Mouse (Mus musculus) CD8-positive naive resting alpha-beta T cell, adult 57 days (primary cell): Measurements from ENCODE around the gene Pigg. TPM values are rescaled to one million over a fixed set of nuclear protein-coding genes. Genes with fewer than 3 reads are reported as not detected.

Experiments
- total RNA-seq: library from RNA; stranded (reverse); gene quantifications from one replicate; pipeline ENCODE4 v1.2.4, GENCODE M21; 2023

Gene Pigg
- total RNA-seq: 2.1 TPM

DNA sequence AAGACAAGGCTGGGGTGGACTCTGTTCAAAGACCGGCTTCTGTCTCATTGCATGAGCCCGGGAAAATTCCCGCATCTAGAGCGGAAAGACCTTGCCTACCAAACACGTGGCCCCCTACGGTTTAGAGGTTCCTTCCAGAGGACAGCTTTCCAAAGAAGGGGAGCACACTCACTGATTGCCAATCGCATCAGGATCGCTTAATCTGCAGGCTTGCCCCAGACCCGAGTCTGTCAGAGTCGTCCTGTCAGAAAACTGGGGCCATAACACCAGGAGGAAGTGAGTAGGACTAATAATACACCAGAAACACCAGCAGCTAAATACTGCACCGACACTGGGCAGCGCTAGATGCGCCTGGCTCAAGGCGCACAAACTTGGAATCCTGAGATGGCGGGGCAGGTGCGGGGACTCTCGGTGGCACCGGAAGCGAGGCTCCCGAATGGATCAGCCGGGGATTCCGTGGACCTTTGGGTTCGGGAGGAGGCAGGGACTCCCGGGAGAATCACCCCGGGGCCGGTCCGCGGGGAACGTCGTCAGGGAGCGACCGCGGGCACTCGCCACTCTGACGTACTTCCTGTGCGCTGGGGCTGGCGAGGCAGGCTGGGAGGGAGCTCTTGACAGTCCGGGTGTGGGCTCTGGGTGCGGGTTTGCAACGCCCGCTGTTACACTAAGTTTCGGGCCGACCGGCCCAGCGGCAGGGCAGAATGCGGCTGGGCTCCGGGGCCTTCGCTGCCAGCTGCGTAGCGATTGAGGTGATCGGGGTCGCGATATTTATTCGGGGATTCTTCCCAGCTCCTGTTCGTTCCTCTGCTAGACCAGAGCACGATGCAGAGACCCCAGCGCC, at the start of gene Pigg:
Gene Pigg, plus strand, starts transcription at position 386 of the 841 bp plus-strand sequence.

DNA sequence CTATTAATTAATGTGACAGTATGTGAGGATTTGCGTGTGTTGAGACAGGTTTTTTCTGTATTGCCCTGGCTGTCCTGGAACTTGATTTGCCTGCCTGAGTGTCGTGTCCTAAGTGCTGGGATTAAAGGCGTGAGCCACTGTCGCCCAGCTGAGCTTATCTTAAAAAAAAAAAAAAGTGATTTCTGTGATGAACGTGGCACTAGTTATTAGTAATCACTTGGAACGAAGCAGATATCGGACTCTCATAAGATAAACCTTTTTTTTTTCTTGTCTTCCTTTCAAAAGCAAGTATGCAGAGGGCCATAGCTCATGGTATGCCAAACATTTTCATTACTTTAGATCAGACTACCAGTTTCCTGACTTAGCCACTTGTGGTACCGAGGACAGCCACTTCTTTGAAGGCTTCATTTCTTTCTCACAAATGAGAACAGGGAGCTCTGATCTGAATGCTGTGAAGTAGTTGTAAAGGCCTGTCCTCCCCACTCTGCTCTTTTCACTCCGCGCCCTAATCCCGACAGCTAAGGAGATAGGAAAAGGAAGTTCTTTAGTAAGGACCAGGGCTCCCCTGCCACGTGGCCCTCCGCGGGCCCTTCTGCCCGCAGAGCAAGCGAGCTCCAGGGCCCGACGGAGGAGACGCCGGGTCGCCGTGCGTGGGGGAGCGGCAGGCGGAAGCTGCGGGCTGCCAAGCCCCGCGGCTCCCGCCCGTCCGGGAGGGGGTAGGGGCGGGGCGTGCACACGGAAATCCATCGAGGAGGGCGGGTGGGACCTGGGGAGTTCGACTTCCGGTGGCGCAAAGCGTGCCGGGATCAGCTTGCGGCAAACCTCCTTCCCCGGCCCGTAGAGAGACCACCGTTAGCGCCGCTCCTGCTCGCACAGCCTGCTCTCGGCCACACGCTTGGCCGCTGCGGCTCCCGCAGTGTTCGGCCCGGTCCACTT, 44.0 kb upstream of the Pigg start, which contains the start of gene Dr1:
Gene Dr1, plus strand, starts transcription at position 771 of the 936 bp plus-strand sequence.

DNA sequence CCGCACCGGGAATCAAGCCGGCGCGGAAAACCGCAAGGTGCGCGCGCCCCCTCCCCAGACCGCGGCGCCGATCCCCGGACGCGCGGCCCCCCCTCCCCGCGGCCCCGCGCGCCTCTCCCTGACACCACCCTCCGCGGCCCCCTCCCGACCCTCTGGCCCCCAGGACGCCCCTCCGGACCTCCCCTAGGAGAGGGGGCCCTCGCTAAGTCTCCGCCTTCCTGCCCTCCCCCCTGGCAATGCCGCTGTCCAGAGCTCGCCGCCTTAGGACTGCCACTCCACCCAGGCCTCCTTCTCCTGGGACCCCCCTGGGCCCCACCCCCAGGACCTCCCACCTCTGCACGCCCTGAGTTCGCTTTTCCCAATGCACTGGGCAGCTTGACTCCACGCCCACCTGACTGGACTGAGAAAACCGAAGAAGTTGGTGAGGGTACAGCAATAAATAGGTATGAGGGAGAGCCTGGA, 55.5 kb downstream of the Pigg start, which contains the start of gene Gm42517:
Gene Gm42517, minus strand, starts transcription at position 52 of the 462 bp plus-strand sequence.

DNA sequence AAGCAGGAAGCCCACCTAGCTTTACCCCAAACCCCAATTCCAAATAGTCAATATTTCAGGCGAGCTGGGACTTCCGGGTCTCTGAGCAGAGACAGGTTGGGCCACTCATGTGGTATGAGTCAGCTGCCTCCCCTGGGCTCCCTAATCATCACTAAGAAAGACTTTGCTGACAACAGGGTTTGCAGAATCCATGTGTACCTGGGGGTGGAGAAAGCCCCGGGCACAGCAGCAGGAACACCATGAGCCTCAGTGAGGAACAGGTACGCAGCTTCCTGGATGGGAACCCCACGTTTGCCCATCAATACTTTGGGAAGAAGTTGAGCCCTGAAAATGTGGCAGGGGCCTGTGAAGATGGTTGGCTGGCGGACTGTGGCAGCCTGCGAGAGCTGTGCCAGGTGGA, 75.8 kb downstream of the Pigg start, which contains the start of gene Pde6b:
Gene Pde6b, plus strand, starts transcription at position 191 of the 400 bp plus-strand sequence.

Other genes starting within 250 kb of the Pigg start
- gene Mtf2, start 246.9 kb upstream of the Pigg start, total RNA-seq: 68.3 TPM
- gene Tmed5, start 180.0 kb upstream of the Pigg start, total RNA-seq: 58.8 TPM
- 0.64 TPM for gene Ccdc18, start 179.7 kb upstream of the Pigg start, total RNA-seq
- gene Dr1, start 43.7 kb upstream of the Pigg start, total RNA-seq: 34.9 TPM
- gene Gm42517, start 55.3 kb downstream of the Pigg start, total RNA-seq: not detected
- gene Pde6b, start 75.8 kb downstream of the Pigg start, total RNA-seq: not detected
- gene Atp5k, start 121.8 kb downstream of the Pigg start, total RNA-seq: 67.2 TPM
- not detected for gene Mfsd7a, start 136.3 kb downstream of the Pigg start, total RNA-seq
- gene Pcgf3, start 148.6 kb downstream of the Pigg start, total RNA-seq: 33.9 TPM
- not detected for gene Cplx1, start 237.4 kb downstream of the Pigg start, total RNA-seq